Mouse (Mus musculus) testis, adult 2 months (tissue): ENCODE results near the gene Gsta3.

ENCODE experiments used
- CTCF ChIP-seq: fragments of 200-500 bp; IDR thresholded peaks from 2 replicates; pipeline ENCODE4 v1.5.1; 2012; ENCODE audit warnings: low read depth, mild to moderate bottlenecking, inconsistent platforms, low read length, moderate library complexity; ENCODE audit not compliant: control insufficient read depth, insufficient read depth, insufficient replicate concordance
- POLR2A ChIP-seq: fragments of 200-500 bp; IDR thresholded peaks from 2 replicates; pipeline ENCODE4 v1.6.1; 2012; ENCODE audit warnings: low read depth, mild to moderate bottlenecking, inconsistent platforms, low read length, moderate library complexity; ENCODE audit not compliant: control insufficient read depth

- TF ChIP-seq CTCF (no peak), POLR2A (no peak)
These were observed 57.7 kb downstream of the Gsta3 start for GRCm38 (mm10) chr1:21298114-21298513.
